Mouse (Mus musculus) limb, embryonic 13.5 days (tissue): ENCODE results near the gene Cpne4. TPM values are rescaled to one million over a fixed set of nuclear protein-coding genes. Genes with fewer than 3 reads are reported as not detected.
A peak's percentile ranks its signal among the peaks of the same experiment; 100 is the strongest.

ENCODE experiments used
- ATAC-seq: fragments of 200-750 bp; cut with Nextera tagmentation; 2 replicates; pipeline ENCODE4 v1.8.0; 2017; ENCODE audit warnings: low read depth, moderate number of reproducible peaks, moderate TSS enrichment; ENCODE audit not compliant: low FRiP score
- H3K27ac ChIP-seq: fragments of 300-500 bp; sonication (generic); 2 replicates; pipeline ENCODE4 v1.5.1; 2015; ENCODE audit warnings: inconsistent platforms, mild to moderate bottlenecking, moderate library complexity
- H3K27me3 ChIP-seq: fragments of 300-500 bp; sonication (generic); 2 replicates; pipeline ENCODE4 v1.6.1; 2015; ENCODE audit warnings: mild to moderate bottlenecking, inconsistent platforms
- H3K36me3 ChIP-seq: fragments of 300-500 bp; sonication (generic); 2 replicates; pipeline ENCODE4 v1.6.1; 2015; ENCODE audit warnings: inconsistent platforms, mild to moderate bottlenecking, moderate library complexity
- H3K4me1 ChIP-seq: fragments of 300-500 bp; sonication (generic); 2 replicates; pipeline ENCODE4 v1.6.1; 2015; ENCODE audit warnings: inconsistent platforms
- H3K4me2 ChIP-seq: fragments of 300-500 bp; sonication (generic); replicated peaks from 2 replicates; pipeline ENCODE4 v1.6.1; 2015; ENCODE audit warnings: inconsistent platforms, mild to moderate bottlenecking, moderate library complexity
- H3K4me3 ChIP-seq: fragments of 300-500 bp; sonication (generic); 2 replicates; pipeline ENCODE4 v1.5.1; 2015; ENCODE audit warnings: moderate library complexity, mild to moderate bottlenecking, inconsistent platforms
- H3K9ac ChIP-seq: fragments of 300-500 bp; sonication (generic); 2 replicates; pipeline ENCODE4 v1.6.1; 2015; ENCODE audit warnings: mild to moderate bottlenecking, inconsistent platforms
- H3K9me3 ChIP-seq: fragments of 300-500 bp; sonication (generic); 2 replicates; pipeline ENCODE4 v1.6.1; 2016; ENCODE audit warnings: inconsistent platforms
- WGBS: fragments of 180-500 bp; shearing (Covaris S2); methylation state at CpG from one replicate; pipeline ENCODE4 v1.1.7; 2015; 5-methylcytosine and 5-hydroxymethylcytosine counted together
- polyA plus RNA-seq: library from polyadenylated mRNA; unstranded; fragments of >200 nt; fragmentation: Nextera tagmentation; extraction: Ambion mirVana; gene quantifications from 2 replicates; pipeline ENCODE4 v1.2.1, GENCODE M21; 2015

Cpne4 gene
- polyA plus RNA-seq, result 0.38 and 0.78 TPM in 2 replicates

DNA sequence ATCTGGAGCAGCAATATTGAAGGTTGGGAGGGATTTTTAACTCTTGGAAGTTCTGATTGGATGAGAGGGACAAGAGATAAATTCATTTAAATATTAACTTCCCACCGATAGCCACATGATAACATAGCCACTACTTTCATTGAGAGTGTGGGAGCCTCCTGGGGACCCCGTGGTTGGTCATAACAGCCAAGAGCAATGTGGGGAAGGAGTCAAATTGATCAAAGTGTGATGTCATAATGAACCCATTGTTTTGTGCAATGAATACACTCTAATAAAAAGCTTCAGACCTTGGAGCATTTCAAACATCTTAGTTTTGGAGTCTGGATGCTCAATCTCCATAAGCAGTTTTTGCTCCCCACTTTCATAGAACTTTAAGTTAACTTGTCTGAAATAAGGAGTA is at the start of gene Cpne4:
Gene Cpne4 (plus strand): TSS at position 301 of the 400 bp plus-strand sequence.
- Histone ChIP-seq H3K27me3 (no peaks in the 10 kb centered on the region), H3K36me3 (no peaks in the 10 kb centered on the region), H3K27ac (no peak within 1 kb of the TSS), H3K4me3 (no peak within 1 kb of the TSS), H3K9ac (no peak within 1 kb of the TSS), H3K4me2 (no peak within 1 kb of the TSS), H3K4me1 (no peaks in the 10 kb centered on the region), H3K9me3 (no peaks in the 10 kb centered on the region)
- WGBS, result 83% methylated on average over 2 of the region's 2 CpGs
- no peak for ATAC-seq

DNA sequence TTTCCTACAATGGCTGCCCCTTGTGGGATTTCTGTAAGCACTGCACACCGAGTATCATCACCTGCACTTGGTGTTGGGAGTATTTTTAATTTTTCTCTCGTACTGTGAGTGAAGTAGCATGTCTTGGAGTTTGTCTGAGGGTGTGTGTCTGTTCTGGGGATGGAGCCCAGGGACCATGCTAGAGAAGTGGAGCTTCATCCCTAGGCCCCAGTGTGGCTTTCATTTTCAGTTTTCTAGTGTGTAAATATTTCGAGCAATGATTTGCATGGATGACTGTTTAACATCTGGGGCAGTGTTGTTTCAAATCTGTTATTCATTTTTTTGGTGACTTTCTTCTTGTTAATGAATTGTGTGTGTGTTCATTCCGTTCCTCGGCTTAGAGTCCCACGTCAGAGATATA is 31.9 kb upstream of the Cpne4 start:
- no peak for ATAC-seq
- 68% methylated on average over 6 of the region's 6 CpGs for WGBS
- H3K9ac ChIP-seq, result no peak overlapping the region

DNA sequence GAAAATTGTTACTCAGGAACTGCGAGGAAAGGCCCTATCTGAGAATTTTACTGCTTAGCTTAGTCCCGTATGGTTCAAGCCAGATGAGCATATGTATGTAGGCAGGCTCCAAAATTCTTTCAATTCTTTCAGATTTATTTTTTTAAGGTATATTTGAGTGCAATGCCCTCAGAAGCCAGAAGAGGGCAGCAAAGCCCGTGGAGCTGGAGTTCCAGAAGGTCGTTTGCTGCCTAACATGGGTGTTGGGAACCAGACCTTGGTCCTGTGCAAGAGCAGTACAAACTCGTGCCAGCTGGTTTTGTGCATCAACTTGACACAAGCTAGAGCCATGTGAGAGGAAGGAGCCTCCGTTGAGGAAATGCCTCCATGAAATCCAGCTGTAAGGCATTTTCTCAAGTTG is 11.6 kb upstream of the Cpne4 start:
- Histone ChIP-seq H3K4me2 (no peak overlapping the region), H3K9me3 (no peaks in the 10 kb centered on the region), H3K4me1 (no peaks in the 10 kb centered on the region), H3K27me3 (no peaks in the 10 kb centered on the region), H3K27ac (no peak overlapping the region), H3K9ac (no peak overlapping the region), H3K4me3 (no peak overlapping the region), H3K36me3 (no peaks in the 10 kb centered on the region)
- no peak for ATAC-seq
- WGBS, result 52% methylated on average over 6 of the region's 6 CpGs

More for the DNA sequence above, 31.9 kb upstream of the Cpne4 start:
- Histone ChIP-seq H3K4me1 (no peaks in the 10 kb centered on the region), H3K27me3 (no peaks in the 10 kb centered on the region), H3K4me2 (no peak overlapping the region), H3K27ac (no peak overlapping the region), H3K9me3 (0 out of 2 replicates have a peak, but pooled peaks cover 3% of the 10 kb centered on the region), H3K4me3 (no peak overlapping the region), H3K36me3 (no peaks in the 10 kb centered on the region)

DNA sequence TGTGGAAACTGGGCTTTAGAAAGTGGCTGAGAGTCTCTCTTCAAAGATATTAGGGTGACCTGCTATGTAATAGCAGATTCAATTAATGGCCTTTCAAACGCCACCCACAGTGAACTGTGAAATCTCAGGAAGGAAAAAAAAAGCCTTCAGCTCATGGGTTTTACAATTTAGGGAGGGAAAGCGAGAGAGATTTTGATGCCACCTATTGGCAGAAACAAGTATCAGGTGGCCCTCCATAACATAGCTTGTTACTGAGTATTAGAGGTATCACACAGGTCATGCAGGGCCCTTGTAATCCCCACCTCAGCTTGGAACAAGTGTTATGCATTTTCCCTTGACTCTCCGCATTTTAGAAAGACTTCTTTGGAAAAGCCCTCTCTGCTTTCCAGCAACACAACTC is 18.7 kb downstream of the Cpne4 start:
- ATAC-seq, result no peak
- 31% methylated on average over 3 of the region's 3 CpGs for WGBS
- Histone ChIP-seq H3K27me3 (peaks cover 14% of the 10 kb centered on the region), H3K9ac (no peak overlapping the region), H3K4me1 (no peaks in the 10 kb centered on the region), H3K27ac (no peak overlapping the region), H3K9me3 (no peaks in the 10 kb centered on the region), H3K4me3 (no peak overlapping the region), H3K4me2 (no peak overlapping the region), H3K36me3 (no peaks in the 10 kb centered on the region)

DNA sequence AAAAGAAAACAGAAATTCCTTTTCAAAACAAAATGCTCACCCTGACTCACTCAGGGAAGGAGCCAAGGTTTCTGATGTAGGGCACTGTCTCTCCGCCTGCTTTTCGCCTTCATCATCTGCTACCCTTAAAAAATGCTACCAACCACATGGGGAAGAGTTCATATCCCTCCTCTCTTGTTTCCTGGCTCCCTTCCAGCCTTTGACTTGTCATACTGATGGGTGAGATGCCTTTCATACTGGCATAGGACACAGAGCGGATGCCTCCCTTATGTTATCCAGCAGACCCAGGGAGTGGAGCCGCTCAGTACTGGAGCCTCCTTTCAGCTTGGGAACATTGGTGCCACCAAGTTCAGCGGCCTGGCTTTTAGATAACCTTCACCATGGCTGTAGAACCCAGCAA is 19.4 kb downstream of the Cpne4 start:
- Histone ChIP-seq H3K36me3 (no peaks in the 10 kb centered on the region), H3K4me1 (no peaks in the 10 kb centered on the region), H3K27ac (no peak overlapping the region), H3K4me2 (no peak overlapping the region), H3K9ac (no peak overlapping the region), H3K4me3 (no peak overlapping the region), H3K9me3 (no peaks in the 10 kb centered on the region), H3K27me3 (peaks cover 21% of the 10 kb centered on the region)
- no peak for ATAC-seq
- WGBS, result 77% methylated on average over 5 of the region's 5 CpGs

DNA sequence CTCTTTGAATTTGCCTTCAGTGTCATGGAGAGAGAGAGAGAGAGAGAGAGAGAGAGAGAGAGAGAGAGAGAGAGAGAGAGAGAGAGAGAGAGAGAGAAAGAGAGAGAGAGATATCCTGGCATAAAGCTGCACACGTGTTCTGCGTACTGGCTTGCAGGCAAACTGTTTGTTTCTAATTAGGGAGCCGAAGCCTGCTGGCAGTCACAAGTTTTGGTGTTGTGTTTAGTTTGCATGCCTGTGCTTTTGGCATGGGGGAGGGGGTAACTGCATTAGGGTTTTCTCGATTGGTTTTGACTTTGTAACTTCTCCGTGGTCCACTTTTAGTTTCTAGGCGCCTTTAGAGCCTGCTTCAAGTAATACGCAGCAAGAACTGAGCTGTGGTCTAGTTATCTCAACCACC is 20.0 kb downstream of the Cpne4 start:
- Histone ChIP-seq H3K27ac (no peak overlapping the region), H3K27me3 (peaks cover 26% of the 10 kb centered on the region), H3K4me3 (no peak overlapping the region), H3K36me3 (no peaks in the 10 kb centered on the region), H3K9me3 (no peaks in the 10 kb centered on the region), H3K9ac (no peak overlapping the region), H3K4me1 (no peaks in the 10 kb centered on the region), H3K4me2 (no peak overlapping the region)
- no peak for ATAC-seq
- 41% methylated on average over 7 of the region's 7 CpGs for WGBS

DNA sequence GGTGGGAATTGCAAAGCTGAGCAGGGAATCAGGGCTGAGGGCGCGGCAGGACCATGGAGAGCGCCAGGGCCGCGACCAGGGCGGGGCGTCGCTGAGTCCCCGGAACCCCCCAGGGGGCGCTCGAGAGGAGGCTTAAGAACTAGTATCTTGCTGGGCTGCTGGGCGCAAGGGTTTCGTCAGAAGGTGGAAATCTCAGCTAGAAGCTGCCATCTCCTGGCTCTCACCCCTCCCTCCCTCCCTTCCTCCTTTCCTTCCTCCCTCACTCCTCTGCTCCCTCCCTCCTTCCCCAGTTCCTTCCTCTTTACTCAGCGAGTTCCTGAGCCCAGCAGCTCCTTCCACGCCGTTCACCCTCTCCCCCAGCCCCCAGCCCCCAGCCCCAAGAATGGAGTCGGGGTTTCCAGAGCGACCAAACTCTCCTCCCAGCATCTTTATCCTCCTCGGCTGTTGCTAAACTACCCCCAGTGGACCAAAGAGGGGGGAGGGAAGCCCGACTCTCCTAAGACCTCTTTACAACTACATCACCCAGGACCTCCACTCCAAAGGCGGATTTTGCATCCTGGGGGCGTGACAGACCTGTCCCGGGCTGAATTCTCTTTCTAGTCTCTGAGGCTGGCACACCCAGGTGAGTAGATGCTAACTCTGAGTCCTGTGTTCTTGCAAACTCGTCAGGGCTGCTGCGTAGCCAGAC is 22.5 kb downstream of the Cpne4 start:
- Histone ChIP-seq H3K4me2 (peak overlapping the region; percentile 7; the same call in 1 of the 2 replicates), H3K27ac (no peak overlapping the region), H3K27me3 (peaks cover 26% of the 10 kb centered on the region), H3K4me3 (no peak overlapping the region), H3K9ac (no peak overlapping the region), H3K36me3 (no peaks in the 10 kb centered on the region), H3K9me3 (no peaks in the 10 kb centered on the region), H3K4me1 (no peaks in the 10 kb centered on the region)
- WGBS, result 1% methylated on average over 25 of the region's 25 CpGs
- peak; percentile 77; the same call in 1 of the 2 replicates for ATAC-seq

DNA sequence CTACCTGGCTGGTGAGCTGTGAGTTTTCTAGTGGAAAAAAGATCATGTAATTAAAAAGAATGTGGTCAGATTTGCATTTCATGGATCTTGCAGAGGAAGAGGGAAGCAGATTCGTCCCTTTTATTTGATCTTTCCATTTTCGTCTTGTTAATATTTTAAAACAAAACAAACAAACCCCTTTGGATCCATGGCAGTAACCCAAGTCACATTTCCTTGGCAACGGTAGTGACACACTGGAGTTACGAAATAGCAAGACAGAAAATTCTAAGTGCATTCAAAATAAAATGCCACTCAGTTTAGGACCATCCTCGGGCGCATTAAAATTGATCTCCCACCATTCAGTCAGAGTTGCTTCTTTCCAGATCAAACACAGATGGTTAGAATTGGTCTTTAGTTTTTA is 25.8 kb downstream of the Cpne4 start:
- H3K4me2 ChIP-seq, result no peak overlapping the region
- H3K4me3 ChIP-seq, result no peak overlapping the region
- ATAC-seq, result no peak
- no peaks in the 10 kb centered on the region for H3K36me3 ChIP-seq
- no peaks in the 10 kb centered on the region for H3K4me1 ChIP-seq
- no peak overlapping the region for H3K9ac ChIP-seq
- no peaks in the 10 kb centered on the region for H3K9me3 ChIP-seq
- H3K27ac ChIP-seq, result no peak overlapping the region
- 80% methylated on average over 6 of the region's 6 CpGs for WGBS
- H3K27me3 ChIP-seq, result peaks cover 26% of the 10 kb centered on the region

DNA sequence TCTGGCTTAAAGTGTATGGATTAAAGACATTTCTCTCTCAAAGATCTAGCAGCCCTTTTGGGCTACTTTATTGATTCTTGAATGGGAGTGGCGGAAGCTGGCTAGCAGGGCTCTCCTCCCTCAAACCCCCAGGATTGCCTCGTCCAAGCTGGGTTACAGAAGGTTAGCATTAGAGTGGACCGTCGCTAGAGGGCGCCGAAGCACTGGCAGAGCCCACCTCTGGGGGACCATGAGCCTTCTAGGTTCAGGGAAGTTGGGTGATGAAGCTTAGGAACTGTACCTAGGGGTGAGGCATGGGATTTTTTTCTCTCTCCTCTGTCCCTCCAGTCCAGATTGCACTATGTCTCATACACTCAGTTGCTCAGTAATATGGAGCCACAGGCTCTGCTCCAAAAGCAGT is 27.4 kb downstream of the Cpne4 start:
- no peak overlapping the region for H3K4me3 ChIP-seq
- H3K4me2 ChIP-seq, result no peak overlapping the region
- peaks cover 25% of the 10 kb centered on the region for H3K27me3 ChIP-seq
- 4% methylated on average over 6 of the region's 6 CpGs for WGBS
- ATAC-seq, result peak; percentile 59; the same call in 1 of the 2 replicates
- H3K4me1 ChIP-seq, result no peaks in the 10 kb centered on the region
- H3K27ac ChIP-seq, result no peak overlapping the region
- H3K9ac ChIP-seq, result no peak overlapping the region
- H3K9me3 ChIP-seq, result no peaks in the 10 kb centered on the region
- H3K36me3 ChIP-seq, result no peaks in the 10 kb centered on the region

DNA sequence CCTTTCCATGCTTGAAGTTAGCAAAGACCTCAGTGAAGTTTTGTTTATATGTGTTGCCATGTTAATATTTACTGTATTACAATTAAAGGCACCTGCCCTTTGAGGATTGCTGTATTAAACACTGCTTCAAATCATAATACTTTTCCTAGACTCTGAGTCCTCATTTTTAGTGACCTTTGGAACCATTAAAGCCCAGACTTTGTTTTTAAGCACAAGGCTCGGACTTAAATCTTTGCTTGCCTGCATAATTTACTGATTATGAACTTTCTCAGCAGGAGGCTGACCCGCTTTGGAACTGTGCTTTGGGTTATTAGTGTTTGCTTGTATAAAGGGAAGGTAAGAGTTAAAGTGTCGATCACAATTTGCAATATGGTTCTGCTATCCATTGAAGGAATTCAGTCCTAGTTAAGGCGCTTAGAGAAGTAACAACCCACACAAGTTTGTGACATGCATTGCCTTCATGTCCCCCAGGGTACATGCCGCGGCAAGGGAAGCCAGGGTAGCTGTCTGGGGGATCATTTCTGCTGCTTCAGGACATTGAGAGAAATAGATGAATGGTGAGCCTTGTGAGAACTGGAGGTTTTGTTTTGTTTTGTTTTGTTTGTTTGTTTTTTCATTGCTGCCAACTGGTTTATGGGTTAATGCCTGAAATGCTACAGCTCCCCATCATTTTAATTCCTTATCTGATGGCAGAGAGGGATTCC is 35.0 kb downstream of the Cpne4 start:
- WGBS, result 37% methylated on average over 6 of the region's 6 CpGs
- no peak overlapping the region for H3K4me3 ChIP-seq
- H3K27me3 ChIP-seq, result peaks cover 12% of the 10 kb centered on the region
- H3K4me1 ChIP-seq, result no peaks in the 10 kb centered on the region
- H3K9ac ChIP-seq, result no peak overlapping the region
- no peak for ATAC-seq
- H3K27ac ChIP-seq, result no peak overlapping the region
- no peak overlapping the region for H3K4me2 ChIP-seq
- no peaks in the 10 kb centered on the region for H3K36me3 ChIP-seq
- no peaks in the 10 kb centered on the region for H3K9me3 ChIP-seq

DNA sequence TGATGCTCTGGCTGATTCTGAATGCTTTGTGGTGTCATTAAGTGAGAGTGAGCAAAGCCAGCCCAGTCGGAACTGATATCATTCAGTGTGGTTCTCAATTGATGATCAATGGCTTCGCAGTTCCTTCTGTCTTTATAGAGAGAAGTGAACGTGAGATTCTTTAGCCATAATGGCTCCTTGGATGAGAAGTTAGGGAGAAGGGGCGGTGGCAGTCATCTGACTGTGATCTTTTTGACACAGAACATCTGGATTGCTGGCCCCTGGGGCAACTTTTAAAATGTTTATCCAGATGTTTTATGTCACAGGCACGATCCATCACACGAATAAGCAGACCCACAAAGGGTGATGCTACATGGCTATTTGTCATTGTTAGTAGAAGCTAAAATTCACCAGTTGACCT is 35.6 kb downstream of the Cpne4 start:
- 18% methylated on average over 6 of the region's 6 CpGs for WGBS
- Histone ChIP-seq H3K4me3 (no peak overlapping the region), H3K36me3 (no peaks in the 10 kb centered on the region), H3K4me1 (no peaks in the 10 kb centered on the region), H3K27me3 (peaks cover 12% of the 10 kb centered on the region), H3K27ac (no peak overlapping the region), H3K9me3 (no peaks in the 10 kb centered on the region), H3K9ac (no peak overlapping the region), H3K4me2 (no peak overlapping the region)
- ATAC-seq, result no peak

DNA sequence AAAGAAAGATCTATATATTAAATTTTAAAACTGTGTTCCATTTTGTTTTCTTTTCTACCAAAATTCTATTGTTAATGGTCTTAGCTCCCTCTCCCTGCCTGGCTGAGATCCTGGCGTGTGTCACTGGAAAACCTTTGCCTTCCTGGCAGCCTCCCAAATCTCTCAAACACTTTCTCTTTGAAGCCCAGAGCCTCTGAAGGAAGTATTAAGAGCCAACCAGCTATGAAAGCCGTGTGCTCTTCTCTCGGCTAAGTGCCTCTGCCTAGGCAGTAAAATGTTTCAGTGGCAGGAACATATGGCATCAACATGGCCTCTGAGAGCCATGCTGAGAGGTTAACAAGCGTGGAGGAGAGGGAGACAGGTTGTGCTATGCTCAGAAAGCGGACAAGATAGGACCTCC is 47.5 kb downstream of the Cpne4 start:
- Histone ChIP-seq H3K27me3 (no peaks in the 10 kb centered on the region), H3K36me3 (no peaks in the 10 kb centered on the region), H3K27ac (peak overlapping the region; percentile 39; the same call in 1 of the 2 replicates), H3K4me1 (peaks cover 11% of the 10 kb centered on the region), H3K9ac (no peak overlapping the region), H3K9me3 (no peaks in the 10 kb centered on the region; the same call in 1 of the 2 replicates), H3K4me2 (no peak overlapping the region), H3K4me3 (no peak overlapping the region)
- ATAC-seq, result no peak; the same call in 1 of the 2 replicates
- WGBS, result 10% methylated on average over 5 of the region's 5 CpGs
